Mouse (Mus musculus) hindbrain, embryonic 11.5 days (tissue): ENCODE results near the gene Gxylt2. TPM values are rescaled to one million over a fixed set of nuclear protein-coding genes. Genes with fewer than 3 reads are reported as not detected.

ENCODE experiments used
- ATAC-seq: fragments of 200-750 bp; cut with Nextera tagmentation; 2 replicates; pipeline ENCODE4 v1.8.0; 2017; ENCODE audit warnings: mild to moderate bottlenecking, moderate TSS enrichment, moderate library complexity; ENCODE audit not compliant: low FRiP score
- DNase-seq: peaks from one replicate; pipeline ENCODE4 v3.0.0-alpha.2; 2015; ENCODE audit warnings: low spot score
- H3K27ac ChIP-seq: fragments of 300-500 bp; sonication (generic); 2 replicates; pipeline ENCODE4 v1.5.1; 2014; ENCODE audit warnings: mild to moderate bottlenecking, low read depth, low read length
- H3K27me3 ChIP-seq: fragments of 300-500 bp; sonication (generic); 2 replicates; pipeline ENCODE4 v1.6.1; 2014; ENCODE audit warnings: mild to moderate bottlenecking, low read length, moderate library complexity, mixed read lengths; ENCODE audit not compliant: control insufficient read depth, insufficient read depth
- H3K36me3 ChIP-seq: fragments of 300-500 bp; sonication (generic); 2 replicates; pipeline ENCODE4 v1.6.1; 2014; ENCODE audit warnings: mild to moderate bottlenecking, low read length, moderate library complexity, mixed read lengths; ENCODE audit not compliant: control insufficient read depth, insufficient read depth
- H3K4me1 ChIP-seq: fragments of 300-500 bp; sonication (generic); replicated peaks from 2 replicates; pipeline ENCODE4 v1.6.1; 2014; ENCODE audit warnings: low read length, mixed read lengths; ENCODE audit not compliant: control insufficient read depth, insufficient read depth
- H3K4me2 ChIP-seq: fragments of 300-500 bp; sonication (generic); replicated peaks from 2 replicates; pipeline ENCODE4 v1.6.1; 2014; ENCODE audit warnings: mild to moderate bottlenecking, low read depth, low read length
- H3K4me3 ChIP-seq: fragments of 300-500 bp; sonication (generic); 2 replicates; pipeline ENCODE4 v1.5.1; 2014; ENCODE audit warnings: low read depth, low read length
- H3K9ac ChIP-seq: fragments of 300-500 bp; sonication (generic); 2 replicates; pipeline ENCODE4 v1.6.1; 2014; ENCODE audit warnings: low read depth, low read length
- H3K9me3 ChIP-seq: fragments of 300-500 bp; sonication (generic); 2 replicates; pipeline ENCODE4 v1.6.1; 2016; ENCODE audit warnings: low read length; ENCODE audit not compliant: control insufficient read depth
- WGBS: fragments of 180-500 bp; shearing (Covaris S2); extraction: QIAGEN DNeasy Blood & Tissue Kit; methylation state at CpG from one replicate; pipeline ENCODE4 v1.1.7; 2014; 5-methylcytosine and 5-hydroxymethylcytosine counted together
- polyA plus RNA-seq: library from polyadenylated mRNA; unstranded; fragments of >200 nt; fragmentation: Nextera tagmentation; extraction: Ambion mirVana; gene quantifications from 2 replicates; pipeline ENCODE4 v1.2.1, GENCODE M21; 2014

The Gxylt2 gene
- polyA plus RNA-seq, 1 experiment from 2014 or later: 7.2 TPM

- H3K9ac ChIP-seq: no peak overlapping the region
- no peak overlapping the region for H3K4me2 ChIP-seq
- ATAC-seq (no peak), DNase-seq (peak; percentile 41)
- 30% methylated on average over 6 of the region's 6 CpGs for WGBS
- no peak overlapping the region for H3K4me3 ChIP-seq
- H3K36me3 ChIP-seq: no peaks in the 10 kb centered on the region
- no peaks in the 10 kb centered on the region for H3K9me3 ChIP-seq
- no peak overlapping the region for H3K27ac ChIP-seq
- no peaks in the 10 kb centered on the region for H3K4me1 ChIP-seq
- H3K27me3 ChIP-seq: no peaks in the 10 kb centered on the region
These were observed 29.6 kb upstream of the Gxylt2 start for GRCm38 (mm10) chr6:100674974-100675373.

GRCm38 (mm10) chr6:100676461-100676860, 28.1 kb upstream of the Gxylt2 start:
- Histone ChIP-seq H3K4me3 (no peak overlapping the region), H3K27ac (no peak overlapping the region), H3K36me3 (no peaks in the 10 kb centered on the region), H3K9me3 (no peaks in the 10 kb centered on the region), H3K4me2 (no peak overlapping the region), H3K27me3 (no peaks in the 10 kb centered on the region), H3K9ac (no peak overlapping the region), H3K4me1 (no peaks in the 10 kb centered on the region)
- DNase-seq (no peak), ATAC-seq (no peak)
- 96% methylated on average over 5 of the region's 7 CpGs for WGBS

- Histone ChIP-seq H3K27ac (no peak overlapping the region), H3K4me2 (no peak overlapping the region), H3K4me3 (no peak overlapping the region), H3K4me1 (no peaks in the 10 kb centered on the region), H3K27me3 (no peaks in the 10 kb centered on the region), H3K9ac (no peak overlapping the region), H3K36me3 (no peaks in the 10 kb centered on the region), H3K9me3 (no peaks in the 10 kb centered on the region)
- ATAC-seq: no peak
- 97% methylated on average over 2 of the region's 2 CpGs for WGBS
- no peak for DNase-seq
These were observed 25.9 kb upstream of the Gxylt2 start for GRCm38 (mm10) chr6:100678636-100679035.

- H3K4me2 ChIP-seq: no peak overlapping the region
- H3K4me3 ChIP-seq: no peak overlapping the region
- no peaks in the 10 kb centered on the region for H3K9me3 ChIP-seq
- H3K27me3 ChIP-seq: no peaks in the 10 kb centered on the region
- no peak overlapping the region for H3K9ac ChIP-seq
- no peak overlapping the region for H3K27ac ChIP-seq
- 84% methylated on average over 2 of the region's 2 CpGs for WGBS
- DNase-seq (no peak), ATAC-seq (no peak)
- H3K4me1 ChIP-seq: no peaks in the 10 kb centered on the region
- no peaks in the 10 kb centered on the region for H3K36me3 ChIP-seq
These were observed 18.2 kb upstream of the Gxylt2 start for GRCm38 (mm10) chr6:100686341-100686740.

GRCm38 (mm10) chr6:100699986-100700385, 4.5 kb upstream of the Gxylt2 start:
- no peak for DNase-seq
- 80% methylated on average over 5 of the region's 5 CpGs for WGBS

GRCm38 (mm10) chr6:100700774-100701173, 3.8 kb upstream of the Gxylt2 start:
- no peak for DNase-seq
- 68% methylated on average over 5 of the region's 5 CpGs for WGBS
- ATAC-seq: no peak

More at GRCm38 (mm10) chr6:100699986-100700385, 4.5 kb upstream of the Gxylt2 start:
- Histone ChIP-seq H3K4me2 (no peak overlapping the region), H3K4me1 (no peaks in the 10 kb centered on the region), H3K4me3 (no peak overlapping the region), H3K27ac (no peak overlapping the region), H3K36me3 (no peaks in the 10 kb centered on the region), H3K9ac (no peak overlapping the region), H3K9me3 (no peaks in the 10 kb centered on the region), H3K27me3 (peaks cover 3% of the 10 kb centered on the region)
- ATAC-seq: no peak

GRCm38 (mm10) chr6:100704197-100704573, 349 bp upstream of the Gxylt2 start:
- H3K27me3 ChIP-seq: peaks cover 3% of the 10 kb centered on the region
- peak overlapping the region; percentile 99 for H3K4me2 ChIP-seq
- peak; percentile 39; the same call in 1 of the 2 replicates for ATAC-seq
- H3K27ac ChIP-seq: no peak overlapping the region
- WGBS: 38% methylated on average over 8 of the region's 8 CpGs
- no peak for DNase-seq
- no peaks in the 10 kb centered on the region for H3K9me3 ChIP-seq
- peak overlapping the region; percentile 57 for H3K4me3 ChIP-seq
- no peaks in the 10 kb centered on the region for H3K36me3 ChIP-seq
- peak overlapping the region; percentile 62 for H3K9ac ChIP-seq
- H3K4me1 ChIP-seq: no peaks in the 10 kb centered on the region

More at GRCm38 (mm10) chr6:100700774-100701173, 3.8 kb upstream of the Gxylt2 start:
- Histone ChIP-seq H3K4me3 (no peak overlapping the region), H3K4me2 (no peak overlapping the region), H3K9ac (no peak overlapping the region), H3K4me1 (no peaks in the 10 kb centered on the region), H3K27ac (no peak overlapping the region), H3K36me3 (no peaks in the 10 kb centered on the region), H3K9me3 (no peaks in the 10 kb centered on the region), H3K27me3 (peaks cover 3% of the 10 kb centered on the region)

GRCm38 (mm10) chr6:100705366-100705811, 855 bp downstream of the Gxylt2 start:
- H3K9me3 ChIP-seq: no peaks in the 10 kb centered on the region
- H3K9ac ChIP-seq: no peak overlapping the region; the same call in 1 of the 2 replicates
- WGBS: under 1% methylated on average over 15 of the region's 15 CpGs
- ATAC-seq: no peak
- no peaks in the 10 kb centered on the region for H3K36me3 ChIP-seq
- H3K4me2 ChIP-seq: peak overlapping the region; percentile 99
- no peaks in the 10 kb centered on the region for H3K4me1 ChIP-seq
- DNase-seq: peak; percentile 57
- H3K27ac ChIP-seq: no peak overlapping the region
- H3K27me3 ChIP-seq: peaks cover 3% of the 10 kb centered on the region
- peak overlapping the region; percentile 57 for H3K4me3 ChIP-seq

- peaks cover 3% of the 10 kb centered on the region for H3K27me3 ChIP-seq
- no peak overlapping the region for H3K9ac ChIP-seq
- no peak overlapping the region for H3K4me2 ChIP-seq
- H3K4me3 ChIP-seq: no peak overlapping the region
- no peak overlapping the region for H3K27ac ChIP-seq
- no peaks in the 10 kb centered on the region for H3K4me1 ChIP-seq
- 79% methylated on average over 6 of the region's 6 CpGs for WGBS
- DNase-seq (no peak), ATAC-seq (no peak)
- H3K9me3 ChIP-seq: no peaks in the 10 kb centered on the region
- no peaks in the 10 kb centered on the region for H3K36me3 ChIP-seq
These were observed 2.3 kb downstream of the Gxylt2 start for GRCm38 (mm10) chr6:100706861-100707260.
